Mouse (Mus musculus): ENCODE measurements around the gene Fam187b. TPM values are rescaled to one million over a fixed set of nuclear protein-coding genes. Genes with fewer than 3 reads are reported as not detected.
"Not testable (repeated sequence)": the region's sequence is repeated elsewhere in the genome, so short reads cannot be mapped to it uniquely, and the experiment has no call there.

Gene Fam187b
- total RNA-seq (2021), result under 1 TPM in 1 of 2 experiments, not detected in 1; 0.29 TPM

GRCm38 (mm10) chr7:30973501-30974289 lies at the start of gene Fam187b:
Gene Fam187b, plus strand, starts transcription at chr7:30973790.
- intact Hi-C loops (cut with DNase I), result loop anchor here (1.0 to 5.0 kb wide), 3 partner anchors 79 to 246 kb away; partner anchors contain the start of genes Fxyd7 and Tmem147
- DNase-seq (ENCODE audit: low spot score), result peak; percentile 69

GRCm38 (mm10) chr7:30924071-30924470 lies 49.5 kb upstream of the Fam187b start:
- intact Hi-C loops (cut with DNase I), result no loop called here
- DNase-seq (ENCODE audit: low spot score), result no peak

DNA sequence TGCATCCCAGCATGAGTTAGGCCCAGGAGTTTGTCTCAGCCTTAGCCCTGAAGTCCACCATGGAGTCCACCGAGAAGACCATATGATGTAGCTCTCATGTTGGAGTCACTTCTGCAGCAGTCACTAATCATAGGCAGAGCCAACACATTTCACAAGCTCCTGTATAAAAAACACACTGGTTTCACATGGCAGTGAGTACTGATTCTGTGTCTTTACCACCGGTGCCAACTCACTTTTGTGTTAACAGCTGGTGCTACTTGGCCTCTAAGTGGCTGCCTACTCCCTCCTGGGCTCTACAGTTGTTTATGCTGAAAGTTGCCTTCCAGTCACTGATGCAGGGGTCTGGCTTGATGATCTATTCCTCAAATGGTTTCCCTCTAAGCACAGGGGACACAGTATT lies 49.0 kb upstream of the Fam187b start, which contains the start of gene Hamp2:
Hamp2 (minus strand) TSS at position 101 of the 400 bp plus-strand sequence.
- DNase-seq (ENCODE audit: low spot score); intact Hi-C loops (cut with DNase I): not testable (repeated sequence)

- DNase-seq (ENCODE audit: low spot score); intact Hi-C loops (cut with DNase I): not testable (repeated sequence)
Observed at GRCm38 (mm10) chr7:30935422-30936099, 38.0 kb upstream of the Fam187b start.

- intact Hi-C loops (cut with DNase I); DNase-seq (ENCODE audit: low spot score): not testable (repeated sequence)
Observed at GRCm38 (mm10) chr7:30940070-30940469, 33.5 kb upstream of the Fam187b start.

- intact Hi-C loops (cut with DNase I); DNase-seq (ENCODE audit: low spot score): not testable (repeated sequence)
Observed at GRCm38 (mm10) chr7:30942365-30942764, 31.2 kb upstream of the Fam187b start.

DNA sequence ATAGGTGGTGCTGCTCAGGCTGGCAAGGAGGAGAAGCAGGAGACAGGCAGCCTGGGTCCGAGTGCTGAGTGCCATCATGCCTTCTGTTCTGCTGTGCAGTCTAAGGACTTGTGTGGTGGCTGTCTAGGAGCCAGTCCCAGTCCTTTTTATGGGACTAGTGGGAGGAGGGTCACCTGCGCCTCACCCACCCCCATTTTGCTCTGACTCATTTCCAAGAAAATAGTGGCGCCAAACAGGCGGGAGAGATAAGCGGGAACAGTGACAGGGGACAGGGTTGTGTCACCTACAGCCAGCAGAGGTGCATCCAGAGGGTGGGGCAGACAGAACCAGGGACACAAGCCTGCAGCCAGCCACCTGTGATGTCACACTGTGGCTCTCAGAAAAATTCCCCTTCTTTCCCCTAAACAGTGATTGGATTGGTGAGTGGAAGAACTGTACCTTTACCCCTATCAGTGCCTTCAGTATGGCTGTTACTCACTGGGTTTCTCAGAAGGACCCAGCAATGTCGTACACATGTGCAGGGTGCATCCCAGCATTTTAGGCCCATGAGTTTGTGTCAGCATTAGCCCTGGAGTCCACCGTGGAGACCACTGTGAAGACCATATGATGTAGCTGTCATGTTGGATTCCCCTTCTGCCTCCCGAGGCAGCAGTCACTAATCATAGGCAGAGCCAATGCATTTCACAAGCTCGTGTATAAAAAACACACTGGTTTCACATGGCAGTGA lies 29.5 kb upstream of the Fam187b start, which contains the start of gene Hamp:
Hamp (minus strand) TSS at position 124 of the 727 bp plus-strand sequence.
- DNase-seq (ENCODE audit: low spot score), result no peak
- intact Hi-C loops (cut with DNase I), result no loop called here

DNA sequence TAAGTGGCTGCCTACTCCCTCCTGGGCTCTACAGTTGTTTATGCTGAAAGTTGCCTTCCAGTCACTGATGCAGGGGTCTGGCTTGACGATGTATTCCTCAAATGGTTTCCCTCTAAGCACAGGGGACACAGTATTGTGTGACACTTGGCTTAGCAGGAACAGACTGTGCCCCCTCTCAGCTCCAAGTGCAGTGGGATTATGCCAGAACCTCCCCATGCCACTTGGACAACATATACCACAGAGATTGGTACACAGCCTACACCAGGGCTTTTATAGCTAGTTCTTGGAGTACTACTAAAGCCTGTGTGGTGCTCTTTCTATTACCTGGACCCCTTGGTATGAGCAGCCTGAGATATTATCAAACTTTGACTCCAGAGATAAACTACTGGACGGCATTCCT lies 28.9 kb upstream of the Fam187b start:
- intact Hi-C loops (cut with DNase I); DNase-seq (ENCODE audit: low spot score): not testable (repeated sequence)

DNA sequence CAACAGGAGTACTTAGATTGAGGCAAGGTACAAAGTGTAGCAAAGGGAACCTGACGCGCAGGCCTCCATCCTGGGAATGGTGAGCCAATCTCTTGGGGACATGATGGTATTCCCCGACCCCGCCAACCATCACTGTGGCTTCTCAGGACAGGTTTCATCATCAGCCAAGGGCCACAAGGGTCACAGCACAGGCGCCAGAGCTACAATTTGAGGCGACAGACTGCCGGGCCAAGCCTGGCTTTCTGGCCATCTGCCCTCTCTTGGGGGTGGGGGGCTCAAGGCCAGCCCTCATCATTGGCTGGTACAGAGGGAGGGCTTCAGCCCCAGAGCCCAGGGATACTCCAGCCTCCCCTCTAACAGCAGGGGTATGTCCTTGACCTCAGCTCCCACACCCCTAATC lies 28.1 kb upstream of the Fam187b start:
- DNase-seq (ENCODE audit: low spot score); intact Hi-C loops (cut with DNase I): not testable (repeated sequence)

DNA sequence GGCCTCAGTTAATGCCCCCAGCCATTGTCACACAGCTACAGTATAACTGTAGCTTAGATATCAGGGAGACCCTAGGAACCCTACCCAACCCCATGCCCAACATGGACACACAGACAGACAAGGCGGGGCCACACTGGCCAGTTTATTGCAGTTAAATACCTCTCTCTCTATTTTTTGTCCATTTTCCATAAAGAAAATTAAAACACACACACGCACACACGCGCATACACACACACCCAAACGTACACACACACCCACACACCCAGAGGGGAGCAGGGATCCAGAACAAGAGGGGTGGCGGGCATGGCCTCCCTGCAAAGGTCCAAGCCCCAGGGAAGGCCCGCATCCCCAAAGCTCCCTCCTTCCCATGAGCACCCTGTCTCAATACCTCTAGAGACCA lies 27.7 kb upstream of the Fam187b start:
- intact Hi-C loops (cut with DNase I), result no loop called here

GRCm38 (mm10) chr7:30949902-30950301 lies 23.7 kb upstream of the Fam187b start:
- DNase-seq (ENCODE audit: low spot score), result not testable (repeated sequence)
- intact Hi-C loops (cut with DNase I), result loop anchor here (10.0 kb wide), 1 partner anchor 365 kb away; the partner anchor contains the start of gene Kmt2b

More for the DNA sequence above, 27.7 kb upstream of the Fam187b start:
- DNase-seq (ENCODE audit: low spot score), result no peak

- intact Hi-C loops (cut with DNase I), result loop anchor here (10.0 kb wide), 1 partner anchor 368 kb away; the partner anchor contains the start of gene Kmt2b
- no peak for DNase-seq (ENCODE audit: low spot score)
Observed at GRCm38 (mm10) chr7:30952441-30953265, 20.9 kb upstream of the Fam187b start.

- no peak for DNase-seq (ENCODE audit: low spot score)
- intact Hi-C loops (cut with DNase I), result loop anchor here (10.0 kb wide), 1 partner anchor 369 kb away; the partner anchor contains the start of gene Kmt2b
Observed at GRCm38 (mm10) chr7:30953459-30953858, 20.1 kb upstream of the Fam187b start.

DNA sequence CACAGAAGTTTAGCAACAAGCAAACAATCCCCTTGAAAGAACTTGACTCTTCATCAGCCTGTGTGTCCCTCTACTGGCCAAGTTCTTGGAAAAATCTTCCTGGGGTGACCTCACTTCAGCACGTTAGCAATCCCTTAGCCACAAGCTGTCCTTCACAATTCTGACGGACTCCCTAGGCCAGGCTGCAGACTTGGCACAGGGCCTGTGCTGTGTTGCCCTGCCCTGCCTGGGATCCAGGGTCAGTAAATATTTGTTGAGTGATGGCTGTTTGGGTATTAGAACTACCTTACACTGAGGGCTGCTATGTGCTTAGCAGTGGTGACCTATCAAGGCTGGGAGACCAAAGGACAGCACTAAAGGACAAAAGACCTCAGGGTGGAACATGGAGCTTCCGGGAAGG lies 19.6 kb upstream of the Fam187b start:
- no peak for DNase-seq (ENCODE audit: low spot score)
- intact Hi-C loops (cut with DNase I), result loop anchor here (10.0 kb wide), 1 partner anchor 369 kb away; the partner anchor contains the start of gene Kmt2b

GRCm38 (mm10) chr7:30954971-30955520 lies 18.5 kb upstream of the Fam187b start:
- intact Hi-C loops (cut with DNase I), result loop anchor here (10.0 kb wide), 1 partner anchor 370 kb away; the partner anchor contains the start of gene Kmt2b
- no peak for DNase-seq (ENCODE audit: low spot score)

- intact Hi-C loops (cut with DNase I), result loop anchor here (10.0 kb wide), 1 partner anchor 371 kb away; the partner anchor contains the start of gene Kmt2b
- peak; percentile 78 for DNase-seq (ENCODE audit: low spot score)
Observed at GRCm38 (mm10) chr7:30955584-30956356, 17.8 kb upstream of the Fam187b start.

DNA sequence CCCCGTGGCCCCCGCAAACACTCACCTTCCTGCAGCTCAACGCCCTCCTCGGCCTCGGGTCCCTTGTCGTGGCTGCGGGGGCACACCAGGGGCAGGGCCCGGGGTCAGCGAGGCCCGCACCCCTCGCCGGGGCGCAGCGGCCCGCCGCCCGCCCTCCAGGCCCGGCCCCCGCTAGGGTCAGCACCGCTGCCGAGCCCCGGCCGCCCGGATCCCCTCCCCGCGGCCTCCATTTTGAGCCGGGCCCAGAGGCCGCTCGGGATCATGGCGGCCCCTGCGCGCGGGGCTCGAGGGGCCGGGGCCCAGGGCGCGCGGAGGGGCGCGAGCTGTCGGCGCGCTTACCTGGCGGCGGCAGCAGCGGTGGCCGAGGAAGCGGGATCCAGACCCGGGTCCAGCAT lies 17.2 kb upstream of the Fam187b start:
- DNase-seq (ENCODE audit: low spot score), result peak; percentile 31
- intact Hi-C loops (cut with DNase I), result loop anchor here (10.0 kb wide), 1 partner anchor 372 kb away; the partner anchor contains the start of gene Kmt2b

Data from heart, postnatal 25 days (tissue).